Mouse (Mus musculus): ENCODE results near the gene Mdga1. TPM values are rescaled to one million over a fixed set of nuclear protein-coding genes. Genes with fewer than 3 reads are reported as not detected.

Mdga1 gene
- total RNA-seq (2023) = not detected

GRCm38 (mm10) chr17:29970037-29970555 lies at the start of gene Mdga1:
Gene Mdga1 (minus strand): TSS chr17:29970087.

GRCm38 (mm10) chr17:30004203-30005102 lies 34.6 kb upstream of the Mdga1 start, which contains the start of gene Zfand3:
Gene Zfand3 (plus strand): TSS chr17:30004733.

Other genes with a start within 250 kb of the Mdga1 start
- 100 TPM for gene Zfand3, start 34.6 kb upstream of the Mdga1 start, total RNA-seq (2023)

Data from CD4-positive naive resting alpha-beta T cell, adult 57 days (primary cell).